Mouse (Mus musculus): ENCODE measurements at regions not wholly inside any gene's neighbourhood (a gene's known extent, or its start where the extent isn't known, plus 50 kb on each side); places are given as distances from the start of the nearest gene placed in this dataset.

DNA sequence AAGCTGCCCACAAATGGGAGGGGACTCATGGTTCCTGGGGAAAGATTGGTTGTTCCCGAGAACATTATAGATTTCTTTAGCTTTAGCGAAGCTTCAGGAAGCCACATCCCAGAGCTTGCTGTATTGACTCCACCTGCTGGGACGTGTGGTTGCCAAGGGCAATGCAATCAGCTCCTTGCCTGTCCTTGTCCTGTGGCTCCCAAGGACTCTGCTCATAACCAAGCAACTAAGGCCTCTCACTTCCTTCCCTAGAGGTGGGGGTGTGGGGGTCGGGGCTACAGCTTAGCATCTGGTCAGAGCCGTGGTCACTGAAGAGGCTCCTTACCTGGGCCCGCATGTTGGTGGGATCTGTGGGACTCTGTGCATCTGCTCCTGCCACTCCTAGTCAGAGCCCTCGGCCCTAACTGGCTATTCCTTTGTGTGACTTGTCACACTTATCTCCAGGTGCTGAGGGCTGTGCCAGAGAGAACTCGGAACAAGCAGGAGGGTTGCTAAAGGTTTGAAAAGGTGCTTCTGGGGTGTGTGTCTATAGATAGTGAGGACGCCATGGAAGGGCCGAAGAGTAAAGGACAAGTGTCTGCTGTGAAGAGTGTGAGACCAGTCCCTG, 270.9 kb upstream of the N4bp1 start:
- H3K9ac ChIP-seq, result no peak overlapping the region
- H3K27ac ChIP-seq, result no peak overlapping the region
- H3K9me3 ChIP-seq, result no peaks in the 10 kb centered on the region
- H3K36me3 ChIP-seq, result no peaks in the 10 kb centered on the region
- H3K4me3 ChIP-seq, result no peak overlapping the region
- H3K4me1 ChIP-seq, result peaks cover 10% of the 10 kb centered on the region; the same call in 1 of the 2 replicates
- 76% methylated on average over 10 of the region's 10 CpGs for WGBS
- no peak for ATAC-seq (ENCODE audit: insufficient number of reproducible peaks, insufficient read depth, low FRiP score, low TSS enrichment, low read depth)
- no peaks in the 10 kb centered on the region; the same call in 1 of the 2 replicates for H3K27me3 ChIP-seq
- no peak overlapping the region for H3K4me2 ChIP-seq

- Histone ChIP-seq H3K27ac (no peak overlapping the region), H3K4me1 (peaks cover 14% of the 10 kb centered on the region; the same call in 1 of the 2 replicates), H3K9ac (no peak overlapping the region), H3K27me3 (no peaks in the 10 kb centered on the region; the same call in 1 of the 2 replicates), H3K4me2 (no peak overlapping the region), H3K4me3 (no peak overlapping the region), H3K36me3 (no peaks in the 10 kb centered on the region), H3K9me3 (no peaks in the 10 kb centered on the region)
- WGBS, result 23% methylated on average over 8 of the region's 8 CpGs
- ATAC-seq (ENCODE audit: insufficient number of reproducible peaks, insufficient read depth, low FRiP score, low TSS enrichment, low read depth), result no peak
Observed at GRCm38 (mm10) chr8:87152068-87152915, 267.2 kb upstream of the N4bp1 start.

- WGBS, result 68% methylated on average over 6 of the region's 6 CpGs
- Histone ChIP-seq H3K4me2 (no peak overlapping the region), H3K27me3 (no peaks in the 10 kb centered on the region; the same call in 1 of the 2 replicates), H3K9ac (no peak overlapping the region), H3K36me3 (no peaks in the 10 kb centered on the region), H3K9me3 (peaks cover 4% of the 10 kb centered on the region; the same call in 1 of the 2 replicates), H3K4me1 (peaks cover 14% of the 10 kb centered on the region; the same call in 1 of the 2 replicates), H3K4me3 (no peak overlapping the region), H3K27ac (no peak overlapping the region)
- no peak for ATAC-seq (ENCODE audit: insufficient number of reproducible peaks, insufficient read depth, low FRiP score, low TSS enrichment, low read depth)
Observed at GRCm38 (mm10) chr8:87148853-87149252, 263.8 kb upstream of the N4bp1 start.

GRCm38 (mm10) chr8:87147704-87148103, 262.6 kb upstream of the N4bp1 start:
- H3K27me3 ChIP-seq, result no peaks in the 10 kb centered on the region; the same call in 1 of the 2 replicates
- 82% methylated on average over 5 of the region's 5 CpGs for WGBS
- H3K27ac ChIP-seq, result no peak overlapping the region
- no peak overlapping the region for H3K9ac ChIP-seq
- H3K4me3 ChIP-seq, result no peak overlapping the region
- H3K4me2 ChIP-seq, result no peak overlapping the region
- no peak for ATAC-seq (ENCODE audit: insufficient number of reproducible peaks, insufficient read depth, low FRiP score, low TSS enrichment, low read depth)
- H3K36me3 ChIP-seq, result no peaks in the 10 kb centered on the region
- H3K4me1 ChIP-seq, result peaks cover 13% of the 10 kb centered on the region; the same call in 1 of the 2 replicates
- peaks cover 4% of the 10 kb centered on the region; the same call in 1 of the 2 replicates for H3K9me3 ChIP-seq

DNA sequence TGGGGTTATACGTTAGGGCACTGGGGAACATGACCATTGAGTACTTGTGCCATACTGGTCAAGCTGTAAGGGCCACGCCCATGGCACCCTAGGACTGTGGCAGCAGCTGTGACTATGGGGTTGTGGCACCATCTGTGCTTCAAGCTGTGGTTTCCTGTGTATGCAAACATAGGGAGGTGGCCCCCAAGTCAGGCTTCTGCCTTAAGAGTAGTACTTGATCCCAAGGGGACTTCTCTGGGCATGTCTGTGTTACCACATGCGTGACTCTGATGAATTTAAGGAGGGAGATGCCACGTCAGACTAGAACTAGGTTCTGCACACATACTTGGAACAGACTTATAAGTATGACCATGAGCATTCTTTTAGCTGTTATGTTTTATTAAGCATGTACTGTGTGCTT, 252.4 kb upstream of the N4bp1 start:
- ATAC-seq (ENCODE audit: insufficient number of reproducible peaks, insufficient read depth, low FRiP score, low TSS enrichment, low read depth), result no peak
- Histone ChIP-seq H3K9me3 (no peaks in the 10 kb centered on the region), H3K4me1 (no peaks in the 10 kb centered on the region), H3K36me3 (no peaks in the 10 kb centered on the region), H3K4me3 (no peak overlapping the region), H3K27me3 (no peaks in the 10 kb centered on the region), H3K4me2 (no peak overlapping the region), H3K9ac (no peak overlapping the region), H3K27ac (no peak overlapping the region)
- WGBS, result 88% methylated on average over 4 of the region's 4 CpGs

DNA sequence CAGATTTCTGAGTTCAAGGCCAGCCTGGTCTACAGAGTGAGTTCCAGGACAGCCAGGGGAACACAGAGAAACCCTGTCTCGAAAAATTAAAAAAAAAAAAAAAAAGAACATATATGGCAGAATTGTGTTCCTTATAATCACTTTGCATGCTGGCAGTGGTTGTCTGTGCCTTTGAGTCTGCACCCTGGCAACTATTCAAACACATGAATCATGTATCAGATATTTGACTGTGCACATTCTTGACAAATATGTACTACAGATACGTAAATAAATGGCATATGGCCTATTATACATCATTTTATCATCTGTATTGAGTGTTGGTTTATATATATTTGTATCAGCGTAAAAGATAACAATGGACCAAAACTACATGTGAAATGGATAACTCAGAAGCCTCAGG, 246.7 kb upstream of the N4bp1 start:
- Histone ChIP-seq H3K36me3 (no peaks in the 10 kb centered on the region), H3K9ac (no peak overlapping the region), H3K4me2 (no peak overlapping the region), H3K4me1 (peaks cover 8% of the 10 kb centered on the region; the same call in 1 of the 2 replicates), H3K27me3 (no peaks in the 10 kb centered on the region), H3K4me3 (no peak overlapping the region), H3K27ac (no peak overlapping the region), H3K9me3 (no peaks in the 10 kb centered on the region)
- no peak for ATAC-seq (ENCODE audit: insufficient number of reproducible peaks, insufficient read depth, low FRiP score, low TSS enrichment, low read depth)
- 81% methylated on average over 3 of the region's 3 CpGs for WGBS

DNA sequence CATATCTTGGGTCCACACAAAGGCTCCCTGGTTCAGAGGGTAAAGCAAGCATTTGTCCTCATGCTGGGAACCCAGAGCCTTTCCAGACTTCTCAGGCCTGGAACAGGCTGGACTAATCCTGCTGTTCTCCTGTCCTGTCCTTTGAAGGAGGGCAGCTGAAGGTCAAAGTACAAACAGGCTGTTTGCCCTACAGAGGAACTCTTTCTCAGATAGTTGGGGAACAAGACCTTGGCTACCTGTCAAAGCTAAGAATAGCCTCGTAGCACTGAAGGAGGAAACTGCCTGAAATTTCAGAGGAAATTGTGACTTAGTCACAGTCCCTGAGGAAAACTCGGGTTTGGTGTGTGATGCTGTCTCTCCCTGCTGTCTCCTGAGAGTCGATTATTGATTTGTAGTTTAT, 245.6 kb upstream of the N4bp1 start:
- Histone ChIP-seq H3K4me1 (peaks cover 8% of the 10 kb centered on the region; the same call in 1 of the 2 replicates), H3K4me2 (no peak overlapping the region), H3K9me3 (no peaks in the 10 kb centered on the region), H3K27me3 (no peaks in the 10 kb centered on the region), H3K27ac (no peak overlapping the region), H3K9ac (no peak overlapping the region), H3K36me3 (no peaks in the 10 kb centered on the region), H3K4me3 (no peak overlapping the region)
- WGBS, result 48% methylated on average over 3 of the region's 3 CpGs
- no peak for ATAC-seq (ENCODE audit: insufficient number of reproducible peaks, insufficient read depth, low FRiP score, low TSS enrichment, low read depth)

DNA sequence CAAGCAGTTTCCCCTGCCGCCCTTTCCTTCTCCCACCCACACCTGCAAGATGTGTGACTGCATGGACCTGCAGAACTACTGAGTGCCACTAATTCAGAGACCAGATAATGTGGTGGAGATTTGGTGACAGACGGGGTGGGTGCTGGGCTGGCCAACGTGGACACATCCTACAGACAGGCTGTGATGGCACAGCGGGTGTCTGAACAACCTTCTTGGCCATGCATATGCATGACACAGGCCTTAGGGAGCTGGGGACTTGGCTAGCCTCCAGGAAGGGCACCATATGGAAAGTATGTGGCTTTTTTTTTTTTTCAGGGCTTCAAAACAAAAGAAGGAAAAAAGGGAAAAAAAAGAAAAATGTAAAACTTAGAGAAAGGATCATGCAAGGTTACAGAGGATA, 243.5 kb upstream of the N4bp1 start:
- ATAC-seq (ENCODE audit: insufficient number of reproducible peaks, insufficient read depth, low FRiP score, low TSS enrichment, low read depth), result no peak
- H3K27me3 ChIP-seq, result no peaks in the 10 kb centered on the region
- H3K9me3 ChIP-seq, result no peaks in the 10 kb centered on the region
- no peak overlapping the region for H3K4me3 ChIP-seq
- H3K9ac ChIP-seq, result no peak overlapping the region
- 67% methylated on average over 4 of the region's 4 CpGs for WGBS
- H3K36me3 ChIP-seq, result no peaks in the 10 kb centered on the region
- peaks cover 8% of the 10 kb centered on the region; the same call in 1 of the 2 replicates for H3K4me1 ChIP-seq
- H3K4me2 ChIP-seq, result no peak overlapping the region
- H3K27ac ChIP-seq, result no peak overlapping the region

- Histone ChIP-seq H3K4me1 (no peaks in the 10 kb centered on the region), H3K4me2 (no peak overlapping the region), H3K9me3 (no peaks in the 10 kb centered on the region), H3K9ac (no peak overlapping the region), H3K27me3 (no peaks in the 10 kb centered on the region), H3K27ac (no peak overlapping the region), H3K4me3 (no peak overlapping the region), H3K36me3 (no peaks in the 10 kb centered on the region)
- ATAC-seq (ENCODE audit: insufficient number of reproducible peaks, insufficient read depth, low FRiP score, low TSS enrichment, low read depth), result no peak
- 81% methylated on average over 14 of the region's 14 CpGs for WGBS
Observed at GRCm38 (mm10) chr8:87116190-87116765, 231.2 kb upstream of the N4bp1 start.

DNA sequence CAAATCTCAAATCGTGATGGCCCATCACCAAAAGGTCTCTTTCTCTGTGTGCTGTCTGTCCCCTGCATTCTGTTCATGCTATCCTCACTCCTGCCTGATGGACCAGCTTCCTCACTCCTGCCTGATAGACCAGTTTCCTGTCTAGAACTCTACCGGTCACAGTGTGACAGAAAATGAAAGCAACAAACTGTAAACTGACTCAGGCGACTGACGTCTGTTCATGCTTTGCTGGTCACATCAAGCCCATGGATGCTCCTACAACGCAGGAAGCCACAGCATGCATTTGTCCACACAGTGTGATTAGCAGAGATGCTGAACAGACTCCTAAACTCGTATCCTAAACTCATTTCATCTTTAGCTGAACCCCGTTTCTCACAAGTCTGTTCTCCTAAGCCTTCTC, 227.3 kb upstream of the N4bp1 start:
- H3K36me3 ChIP-seq, result no peaks in the 10 kb centered on the region
- ATAC-seq (ENCODE audit: insufficient number of reproducible peaks, insufficient read depth, low FRiP score, low TSS enrichment, low read depth), result no peak
- H3K9me3 ChIP-seq, result no peaks in the 10 kb centered on the region
- H3K4me2 ChIP-seq, result no peak overlapping the region
- H3K9ac ChIP-seq, result no peak overlapping the region
- H3K4me3 ChIP-seq, result no peak overlapping the region
- no peak overlapping the region for H3K27ac ChIP-seq
- H3K4me1 ChIP-seq, result no peaks in the 10 kb centered on the region
- H3K27me3 ChIP-seq, result no peaks in the 10 kb centered on the region
- 80% methylated on average over 7 of the region's 7 CpGs for WGBS

- ATAC-seq (ENCODE audit: insufficient number of reproducible peaks, insufficient read depth, low FRiP score, low TSS enrichment, low read depth), result no peak
- Histone ChIP-seq H3K36me3 (no peaks in the 10 kb centered on the region), H3K9me3 (no peaks in the 10 kb centered on the region), H3K4me1 (no peaks in the 10 kb centered on the region), H3K4me3 (no peak overlapping the region), H3K27me3 (no peaks in the 10 kb centered on the region), H3K9ac (no peak overlapping the region), H3K27ac (no peak overlapping the region), H3K4me2 (no peak overlapping the region)
- 66% methylated on average over 7 of the region's 7 CpGs for WGBS
Observed at GRCm38 (mm10) chr8:87105106-87105505, 220.0 kb upstream of the N4bp1 start.

Measured in embryonic facial prominence, embryonic 13.5 days (tissue).